Mouse (Mus musculus) olfactory bulb, adult 2 months (tissue): ENCODE data around the gene Sfxn5. TPM values are rescaled to one million over a fixed set of nuclear protein-coding genes. Genes with fewer than 3 reads are reported as not detected.

Experiments
- H3K27ac ChIP-seq: fragments of 200-500 bp; 2 replicates; pipeline ENCODE4 v1.5.1; 2012; ENCODE audit warnings: low read depth, low read length; ENCODE audit not compliant: insufficient read depth
- H3K4me1 ChIP-seq: fragments of 200-500 bp; 2 replicates; pipeline ENCODE4 v1.6.1; 2012; ENCODE audit warnings: low read length; ENCODE audit not compliant: control insufficient read depth, insufficient read depth
- H3K4me3 ChIP-seq: fragments of 200-500 bp; 2 replicates; pipeline ENCODE4 v1.5.1; 2012; ENCODE audit warnings: mild to moderate bottlenecking, low read depth, low read length, moderate library complexity; ENCODE audit not compliant: insufficient read depth
- CTCF ChIP-seq: fragments of 200-500 bp; IDR thresholded peaks from 2 replicates; pipeline ENCODE4 v1.5.1; 2012; ENCODE audit warnings: low read depth, mild to moderate bottlenecking, low read length, moderate library complexity; ENCODE audit not compliant: insufficient read depth
- POLR2A ChIP-seq: fragments of 200-500 bp; IDR thresholded peaks from 2 replicates; pipeline ENCODE4 v1.6.1; 2012; ENCODE audit warnings: mild to moderate bottlenecking, low read depth, low read length, moderate library complexity; ENCODE audit not compliant: insufficient read depth
- WGBS: fragments of 180-500 bp; shearing (Covaris S2); methylation state at CpG from one replicate; pipeline ENCODE4 v1.1.7; 2018; 5-methylcytosine and 5-hydroxymethylcytosine counted together
- polyA plus RNA-seq: library from polyadenylated mRNA; stranded (reverse); fragments of >200 nt; gene quantifications from 2 replicates; pipeline ENCODE4 v1.2.4, GENCODE M21; 2012; ENCODE audit warnings: low replicate concordance; ENCODE audit not compliant: missing spikeins, insufficient read depth, insufficient read length

Gene Sfxn5
- polyA plus RNA-seq, 1 experiment: not detected

DNA sequence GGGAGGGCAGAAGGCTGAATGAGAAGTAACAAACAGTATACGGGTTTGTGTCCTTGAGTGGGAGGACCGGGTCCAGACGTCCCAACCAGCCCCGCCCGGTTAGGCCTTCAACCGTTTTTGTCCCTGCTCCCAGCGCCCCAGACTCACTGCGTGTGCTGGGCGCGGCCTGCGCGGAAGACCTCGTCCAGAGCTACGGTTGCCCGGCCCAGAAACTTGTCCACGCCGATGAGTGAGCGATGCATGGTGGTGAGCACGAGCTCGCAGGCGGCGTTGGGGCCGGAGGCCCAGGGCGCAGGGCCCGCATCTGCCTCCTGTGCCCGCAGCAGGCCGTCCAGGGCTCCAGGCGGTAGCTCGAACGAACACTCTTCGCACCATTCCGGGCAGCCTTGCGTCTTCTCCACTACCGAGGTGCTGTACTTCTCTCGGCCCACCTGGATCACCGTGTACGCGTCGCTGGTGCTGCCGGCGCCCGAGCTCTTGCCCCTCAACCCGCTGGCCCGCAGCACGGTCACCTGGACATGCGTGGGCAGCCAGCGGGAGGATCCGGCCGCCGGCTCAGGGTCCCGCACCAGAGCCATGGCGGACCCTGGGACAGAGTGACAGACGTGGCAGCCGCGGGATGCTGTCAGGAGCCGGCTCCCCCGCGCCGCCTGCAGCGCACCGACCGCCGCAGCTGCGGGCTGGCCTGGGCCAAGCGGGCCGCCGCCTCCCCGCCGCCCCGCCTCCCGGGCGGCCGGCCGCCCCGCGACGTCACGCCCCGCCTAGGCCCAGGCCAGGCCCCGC, 40.9 kb upstream of the Sfxn5 start, which contains the start of gene Rab11fip5:
Gene Rab11fip5 (minus strand): TSS at position 684 of the 783 bp plus-strand sequence.
- Histone ChIP-seq H3K4me3 (peak within 1 kb of the TSS; percentile 73), H3K27ac (peak within 1 kb of the TSS; percentile 26; the same call in 1 of the 2 replicates), H3K4me1 (peaks cover 30% of the 10 kb centered on the region)
- 2% methylated on average over 80 of the region's 80 CpGs for WGBS
- TF ChIP-seq CTCF (no peak), POLR2A (no peak)

- Histone ChIP-seq H3K27ac (no peak overlapping the region; the same call in 1 of the 2 replicates), H3K4me3 (peak overlapping the region; percentile 73), H3K4me1 (peaks cover 38% of the 10 kb centered on the region)
- no peak for TF ChIP-seq CTCF
- no peak for TF ChIP-seq POLR2A
- 81% methylated on average over 10 of the region's 10 CpGs for WGBS
Observed at GRCm38 (mm10) chr6:85373066-85373860, 40.0 kb upstream of the Sfxn5 start.

DNA sequence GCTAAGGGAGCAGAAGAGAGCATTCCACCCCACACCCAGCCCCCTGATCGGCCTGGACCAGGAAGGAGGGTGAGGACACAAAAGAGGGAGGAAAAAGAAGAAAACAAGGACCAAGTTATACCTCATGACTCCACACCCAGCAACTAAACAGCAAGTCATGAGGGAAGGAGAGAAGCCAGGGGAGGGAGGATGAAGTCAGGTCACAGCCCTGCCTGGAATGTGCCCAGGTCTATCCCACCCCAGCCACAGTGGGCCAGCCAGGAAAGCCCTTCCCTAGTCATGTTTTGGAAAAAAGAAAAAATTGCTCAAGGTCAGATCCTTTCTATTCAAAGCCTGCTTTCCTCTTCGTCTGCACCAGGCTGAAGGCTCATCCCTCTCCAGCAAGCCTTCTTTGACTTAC, 39.3 kb upstream of the Sfxn5 start:
- TF ChIP-seq CTCF: no peak
- TF ChIP-seq POLR2A: no peak
- no peak overlapping the region for H3K27ac ChIP-seq
- H3K4me1 ChIP-seq: peaks cover 39% of the 10 kb centered on the region
- WGBS: 63% methylated on average over 2 of the region's 2 CpGs
- 0 out of 2 replicates have a peak overlapping the region, but pooled peaks have one; percentile 1 for H3K4me3 ChIP-seq

- Histone ChIP-seq H3K27ac (no peak overlapping the region), H3K4me1 (peaks cover 41% of the 10 kb centered on the region), H3K4me3 (0 out of 2 replicates have a peak overlapping the region, but pooled peaks have one; percentile 1)
- TF ChIP-seq POLR2A (no peak), CTCF (no peak)
- 69% methylated on average over 6 of the region's 6 CpGs for WGBS
Observed at GRCm38 (mm10) chr6:85371859-85372405, 38.7 kb upstream of the Sfxn5 start.

DNA sequence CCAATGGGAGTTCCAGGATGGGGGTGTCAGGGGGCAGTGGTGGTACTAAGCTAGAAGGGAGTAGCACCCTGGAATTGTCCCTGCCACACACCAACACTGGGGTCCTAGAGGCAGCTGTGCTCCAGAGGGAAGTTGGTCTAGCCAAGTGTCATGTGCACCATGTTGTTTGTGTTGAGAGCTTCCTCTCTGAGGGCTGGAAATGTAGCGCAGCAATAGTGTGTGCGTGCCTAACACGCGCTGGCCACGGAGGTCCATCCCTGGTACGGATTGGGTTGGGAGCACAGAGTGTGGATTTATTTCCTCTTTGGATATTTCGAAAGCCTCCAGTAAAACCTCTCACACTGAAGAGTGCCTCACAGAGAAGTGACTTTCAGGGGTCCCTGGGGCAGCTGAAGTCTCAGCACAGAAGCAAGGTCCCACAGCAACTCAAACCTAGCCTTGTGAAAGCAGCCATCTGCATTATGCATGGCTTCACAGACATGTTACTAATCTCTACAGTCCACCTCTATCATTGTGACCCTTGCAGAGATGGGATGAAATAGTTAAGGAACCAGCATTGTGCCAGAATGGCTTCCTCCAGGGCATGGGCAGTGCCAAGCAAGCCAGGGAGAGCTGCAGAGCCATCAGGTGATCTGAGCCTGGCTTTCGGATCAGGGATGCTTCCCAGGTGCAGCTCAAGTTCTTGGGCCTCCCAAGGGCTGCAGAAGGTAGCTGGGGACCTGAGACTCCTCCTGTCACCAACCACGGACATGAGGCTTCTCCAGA, 37.6 kb upstream of the Sfxn5 start:
- H3K4me1 ChIP-seq: peaks cover 41% of the 10 kb centered on the region
- no peak for TF ChIP-seq CTCF
- no peak for TF ChIP-seq POLR2A
- no peak overlapping the region for H3K4me3 ChIP-seq
- no peak overlapping the region for H3K27ac ChIP-seq
- WGBS: 92% methylated on average over 9 of the region's 9 CpGs

DNA sequence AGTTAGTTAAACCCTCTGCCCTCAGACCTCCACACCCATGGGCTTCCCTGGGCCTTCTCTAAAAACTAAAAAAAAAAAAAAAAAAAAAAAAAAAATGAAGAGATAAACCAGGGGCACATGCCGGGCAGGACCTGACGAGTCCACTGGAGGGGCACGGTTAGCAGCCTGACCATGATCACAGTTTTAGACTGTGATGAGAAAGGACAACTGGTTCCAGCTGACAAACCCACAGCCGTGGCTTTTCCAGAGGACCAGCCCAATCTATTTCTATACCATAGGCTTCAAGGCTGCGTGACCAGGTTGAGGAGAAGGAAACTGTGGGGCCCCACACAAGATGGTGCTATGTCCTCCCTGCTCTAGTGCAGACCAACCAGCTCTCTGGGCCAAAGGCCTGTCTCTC, 36.8 kb upstream of the Sfxn5 start:
- Histone ChIP-seq H3K4me3 (no peak overlapping the region), H3K27ac (no peak overlapping the region), H3K4me1 (peaks cover 41% of the 10 kb centered on the region)
- no peak for TF ChIP-seq CTCF
- no peak for TF ChIP-seq POLR2A
- WGBS: 92% methylated on average over 5 of the region's 5 CpGs

- H3K4me1 ChIP-seq: peaks cover 39% of the 10 kb centered on the region
- no peak overlapping the region for H3K27ac ChIP-seq
- 68% methylated on average over 5 of the region's 5 CpGs for WGBS
- TF ChIP-seq POLR2A: no peak
- no peak for TF ChIP-seq CTCF
- no peak overlapping the region for H3K4me3 ChIP-seq
Observed at GRCm38 (mm10) chr6:85369181-85369860, 36.1 kb upstream of the Sfxn5 start.

DNA sequence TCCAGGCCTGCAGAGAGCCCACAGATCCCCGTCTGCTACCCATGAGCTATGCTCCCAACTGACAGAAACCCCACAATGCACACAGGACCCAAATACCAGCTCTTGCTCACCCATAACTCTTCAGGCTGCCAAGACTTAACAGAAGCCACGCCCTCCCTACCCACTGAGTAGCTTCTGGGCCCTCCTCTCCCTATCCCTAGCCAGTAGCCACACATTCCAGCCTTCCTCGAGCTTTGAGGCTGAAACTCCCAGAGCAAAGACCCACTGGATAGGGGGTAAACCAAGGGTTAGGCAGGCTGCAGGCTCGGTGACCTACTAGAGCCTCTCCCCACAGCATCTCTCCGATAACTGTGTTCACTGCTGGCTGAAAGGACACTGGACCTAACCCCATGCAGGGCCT, 35.5 kb upstream of the Sfxn5 start:
- no peak overlapping the region for H3K27ac ChIP-seq
- H3K4me3 ChIP-seq: no peak overlapping the region
- TF ChIP-seq CTCF (no peak), POLR2A (no peak)
- 78% methylated on average over 5 of the region's 5 CpGs for WGBS
- H3K4me1 ChIP-seq: peaks cover 36% of the 10 kb centered on the region
